Mouse (Mus musculus) heart, embryonic 13.5 days (tissue): Measurements from ENCODE around the gene Krt2. TPM values are rescaled to one million over a fixed set of nuclear protein-coding genes. Genes with fewer than 3 reads are reported as not detected.

Experiments
- ATAC-seq: fragments of 200-750 bp; cut with Nextera tagmentation; 2 replicates; pipeline ENCODE4 v1.8.0; 2017; ENCODE audit warnings: moderate TSS enrichment; ENCODE audit not compliant: insufficient number of reproducible peaks, low FRiP score, low TSS enrichment; ENCODE audit errors: extremely low read depth
- H3K27ac ChIP-seq: fragments of 300-500 bp; sonication (generic); replicated peaks from 2 replicates; pipeline ENCODE4 v1.5.1; 2015; ENCODE audit warnings: moderate library complexity, mild to moderate bottlenecking, inconsistent platforms
- H3K27me3 ChIP-seq: fragments of 300-500 bp; sonication (generic); replicated peaks from 2 replicates; pipeline ENCODE4 v1.6.1; 2015; ENCODE audit warnings: mild to moderate bottlenecking, inconsistent platforms
- H3K36me3 ChIP-seq: fragments of 300-500 bp; sonication (generic); 2 replicates; pipeline ENCODE4 v1.6.1; 2015; ENCODE audit warnings: mild to moderate bottlenecking, inconsistent platforms
- H3K4me1 ChIP-seq: fragments of 300-500 bp; sonication (generic); 2 replicates; pipeline ENCODE4 v1.6.1; 2015; ENCODE audit warnings: inconsistent platforms
- H3K4me2 ChIP-seq: fragments of 300-500 bp; sonication (generic); 2 replicates; pipeline ENCODE4 v1.6.1; 2015; ENCODE audit warnings: inconsistent platforms, mild to moderate bottlenecking, moderate library complexity
- H3K4me3 ChIP-seq: fragments of 300-500 bp; sonication (generic); 2 replicates; pipeline ENCODE4 v1.5.1; 2015; ENCODE audit warnings: moderate library complexity, mild to moderate bottlenecking, inconsistent platforms
- H3K9ac ChIP-seq: fragments of 300-500 bp; sonication (generic); 2 replicates; pipeline ENCODE4 v1.6.1; 2015; ENCODE audit warnings: inconsistent platforms, mild to moderate bottlenecking, moderate library complexity
- H3K9me3 ChIP-seq: fragments of 300-500 bp; sonication (generic); 2 replicates; pipeline ENCODE4 v1.6.1; 2016; ENCODE audit warnings: inconsistent platforms
- WGBS: fragments of 180-500 bp; shearing (Covaris S2); methylation state at CpG from one replicate; pipeline ENCODE4 v1.1.7; 2015; ENCODE audit warnings: mixed read lengths; 5-methylcytosine and 5-hydroxymethylcytosine counted together
- polyA plus RNA-seq: library from polyadenylated mRNA; unstranded; fragments of >200 nt; fragmentation: Nextera tagmentation; extraction: Ambion mirVana; gene quantifications from 2 replicates; pipeline ENCODE4 v1.2.1, GENCODE M21; 2015

The Krt2 gene
- not detected in 2 replicates for polyA plus RNA-seq

DNA sequence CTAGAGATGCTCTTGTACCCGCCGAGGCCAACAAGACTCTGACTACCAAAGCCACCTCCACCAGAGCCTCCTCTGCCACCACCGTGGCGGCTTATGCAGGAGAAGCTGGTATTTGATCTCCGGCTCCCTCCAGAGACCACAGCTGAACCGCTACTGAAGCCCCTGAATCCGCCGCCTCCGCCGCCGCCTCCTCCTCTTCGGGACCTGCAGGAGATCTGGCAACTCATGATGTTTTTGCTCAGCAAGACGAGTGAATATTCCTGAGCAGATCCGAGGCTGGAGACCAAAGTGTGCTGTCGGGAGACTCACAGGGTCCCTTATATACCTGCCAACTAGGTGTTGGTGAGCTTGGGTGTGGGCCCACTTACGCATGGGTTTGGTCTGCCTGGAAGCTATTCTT is at the start of gene Krt2:
TSS of gene Krt2 (minus strand) at position 295 of the 400 bp plus-strand sequence.
- no peak for ATAC-seq

GRCm38 (mm10) chr15:101866754-101867153 is 48.8 kb upstream of the Krt2 start:
- Histone ChIP-seq H3K4me2 (no peak overlapping the region), H3K9ac (no peak overlapping the region), H3K27ac (no peak overlapping the region), H3K9me3 (no peaks in the 10 kb centered on the region), H3K4me1 (no peaks in the 10 kb centered on the region), H3K4me3 (no peak overlapping the region), H3K27me3 (peaks cover 77% of the 10 kb centered on the region), H3K36me3 (no peaks in the 10 kb centered on the region)
- no peak for ATAC-seq
- WGBS = 41% methylated on average over 7 of the region's 7 CpGs

More for the DNA sequence above, at the start of gene Krt2:
- Histone ChIP-seq H3K27me3 (peaks cover 52% of the 10 kb centered on the region), H3K9me3 (no peaks in the 10 kb centered on the region), H3K36me3 (no peaks in the 10 kb centered on the region), H3K4me2 (no peak within 1 kb of the TSS), H3K9ac (no peak within 1 kb of the TSS), H3K4me1 (no peaks in the 10 kb centered on the region), H3K27ac (no peak within 1 kb of the TSS), H3K4me3 (no peak within 1 kb of the TSS)
- 57% methylated on average over 16 of the region's 16 CpGs for WGBS

DNA sequence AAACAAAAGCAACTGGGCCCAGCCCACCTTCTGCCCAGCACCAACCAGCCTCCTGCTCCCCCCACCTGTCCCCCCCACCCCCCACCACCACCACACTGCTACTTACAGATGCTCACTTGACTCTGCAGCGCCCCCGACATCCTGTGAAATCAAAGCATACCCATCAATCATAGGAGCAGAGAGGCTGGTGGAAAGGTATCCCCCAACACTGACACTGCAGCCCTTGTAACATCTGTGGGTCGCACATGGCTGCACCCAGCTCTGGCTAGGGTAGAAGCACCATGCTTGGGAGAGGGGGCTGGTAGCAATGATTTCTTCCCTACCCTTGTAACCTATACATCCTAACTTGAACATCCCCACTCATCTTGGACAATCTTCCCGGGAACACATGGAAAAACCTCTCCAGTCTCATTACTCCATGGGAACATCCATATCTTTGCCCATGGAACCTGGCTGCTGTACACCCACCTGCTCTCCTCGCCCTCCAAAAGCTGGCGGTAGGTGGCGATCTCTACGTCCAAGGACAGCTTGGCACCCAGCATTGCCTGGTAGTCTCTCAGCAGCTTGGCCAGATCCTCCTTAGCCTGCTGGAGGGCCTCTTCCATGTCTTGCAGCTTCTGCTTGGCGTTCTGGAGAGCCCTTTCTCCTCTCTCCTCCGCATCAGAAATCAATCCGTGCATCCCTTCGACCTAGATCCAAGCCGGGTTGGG is 42.6 kb upstream of the Krt2 start:
- no peaks in the 10 kb centered on the region for H3K36me3 ChIP-seq
- no peaks in the 10 kb centered on the region for H3K9me3 ChIP-seq
- H3K4me2 ChIP-seq = peak overlapping the region; percentile 91
- ATAC-seq = no peak
- H3K4me3 ChIP-seq = peak overlapping the region; percentile 53
- peak overlapping the region; percentile 71; the same call in 1 of the 2 replicates for H3K9ac ChIP-seq
- H3K4me1 ChIP-seq = peaks cover 17% of the 10 kb centered on the region
- H3K27me3 ChIP-seq = peaks cover 92% of the 10 kb centered on the region
- no peak overlapping the region for H3K27ac ChIP-seq
- WGBS = 42% methylated on average over 13 of the region's 13 CpGs

DNA sequence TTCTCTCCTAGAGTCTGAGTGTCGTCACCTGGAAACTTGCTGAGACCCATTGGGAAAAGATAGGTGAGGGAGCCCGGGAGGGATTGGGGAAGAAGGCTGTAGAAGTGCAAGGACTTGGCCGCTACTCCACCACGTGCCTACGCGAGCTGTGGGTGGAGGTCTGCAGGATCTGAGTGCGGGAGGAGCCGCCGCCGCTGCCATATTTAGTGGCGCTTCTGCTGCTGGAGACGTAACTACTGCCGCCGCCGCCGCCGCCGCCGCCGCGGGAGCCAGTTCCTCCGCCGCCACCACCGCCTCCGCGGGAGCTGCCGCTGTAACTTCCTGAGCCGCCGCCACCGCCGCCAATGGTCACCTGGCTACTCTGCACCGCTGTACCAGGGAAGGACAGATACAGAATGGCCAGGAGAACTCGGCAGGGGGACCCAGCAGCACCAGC is 41.8 kb upstream of the Krt2 start:
- H3K27ac ChIP-seq = no peak overlapping the region
- peak overlapping the region; percentile 91 for H3K4me2 ChIP-seq
- no peak for ATAC-seq
- H3K36me3 ChIP-seq = no peaks in the 10 kb centered on the region
- H3K27me3 ChIP-seq = peaks cover 92% of the 10 kb centered on the region
- peaks cover 17% of the 10 kb centered on the region for H3K4me1 ChIP-seq
- no peaks in the 10 kb centered on the region for H3K9me3 ChIP-seq
- peak overlapping the region; percentile 71 for H3K9ac ChIP-seq
- 1% methylated on average over 33 of the region's 33 CpGs for WGBS
- peak overlapping the region; percentile 53 for H3K4me3 ChIP-seq

DNA sequence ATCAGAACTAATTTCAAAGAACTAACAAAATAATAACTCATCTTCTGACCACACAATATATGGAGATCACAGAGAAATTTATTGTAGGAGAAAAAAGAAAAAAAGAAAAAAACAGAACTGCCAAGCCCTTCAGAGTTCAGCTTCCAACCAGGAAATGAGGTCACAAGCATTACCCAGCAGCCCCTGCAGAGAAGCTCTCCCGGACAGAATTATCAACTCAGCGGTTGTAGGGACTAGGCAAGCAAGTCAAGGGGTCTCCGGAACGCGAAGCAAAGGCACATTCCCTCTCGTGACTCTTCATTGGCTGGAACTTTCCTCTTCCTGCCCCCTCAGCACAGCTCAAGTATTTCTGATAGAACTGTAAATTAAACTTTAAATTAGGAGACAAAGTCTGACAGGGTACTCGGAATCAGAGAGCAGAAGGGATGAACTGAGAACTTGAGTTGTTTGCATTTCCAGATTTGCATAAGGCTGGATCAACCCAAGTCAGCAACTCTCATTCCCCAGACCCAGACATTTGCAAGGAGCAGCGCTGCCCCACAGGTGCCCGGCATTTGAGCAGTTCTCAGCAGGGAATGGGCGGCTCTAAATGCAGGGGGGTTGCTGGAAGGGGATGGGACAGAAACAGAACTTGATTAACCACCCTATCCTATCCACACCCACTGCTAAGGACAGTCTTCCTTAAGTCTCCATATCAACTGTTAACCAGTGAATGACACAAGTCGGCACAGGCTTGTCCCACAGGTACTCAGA is 40.9 kb upstream of the Krt2 start:
- Histone ChIP-seq H3K4me3 (peak overlapping the region; percentile 53), H3K9me3 (no peaks in the 10 kb centered on the region), H3K9ac (peak overlapping the region; percentile 71; the same call in 1 of the 2 replicates), H3K4me2 (peak overlapping the region; percentile 91), H3K27ac (no peak overlapping the region), H3K36me3 (no peaks in the 10 kb centered on the region), H3K4me1 (peaks cover 22% of the 10 kb centered on the region), H3K27me3 (peaks cover 93% of the 10 kb centered on the region)
- no peak for ATAC-seq
- WGBS = 7% methylated on average over 11 of the region's 11 CpGs

GRCm38 (mm10) chr15:101856696-101857095 is 38.7 kb upstream of the Krt2 start:
- 42% methylated on average over 5 of the region's 5 CpGs for WGBS
- H3K9ac ChIP-seq = no peak overlapping the region
- no peak overlapping the region for H3K27ac ChIP-seq
- H3K36me3 ChIP-seq = no peaks in the 10 kb centered on the region
- peaks cover 22% of the 10 kb centered on the region for H3K4me1 ChIP-seq
- no peaks in the 10 kb centered on the region for H3K9me3 ChIP-seq
- no peak for ATAC-seq
- no peak overlapping the region for H3K4me3 ChIP-seq
- peaks cover 97% of the 10 kb centered on the region for H3K27me3 ChIP-seq
- no peak overlapping the region for H3K4me2 ChIP-seq

- Histone ChIP-seq H3K27ac (no peak overlapping the region), H3K9ac (no peak overlapping the region), H3K4me1 (peaks cover 22% of the 10 kb centered on the region), H3K36me3 (no peaks in the 10 kb centered on the region), H3K27me3 (peaks cover 97% of the 10 kb centered on the region), H3K4me3 (no peak overlapping the region), H3K4me2 (no peak overlapping the region), H3K9me3 (no peaks in the 10 kb centered on the region)
- WGBS = 57% methylated on average over 3 of the region's 3 CpGs
- no peak for ATAC-seq
Measured at GRCm38 (mm10) chr15:101855732-101856131, 37.8 kb upstream of the Krt2 start.

DNA sequence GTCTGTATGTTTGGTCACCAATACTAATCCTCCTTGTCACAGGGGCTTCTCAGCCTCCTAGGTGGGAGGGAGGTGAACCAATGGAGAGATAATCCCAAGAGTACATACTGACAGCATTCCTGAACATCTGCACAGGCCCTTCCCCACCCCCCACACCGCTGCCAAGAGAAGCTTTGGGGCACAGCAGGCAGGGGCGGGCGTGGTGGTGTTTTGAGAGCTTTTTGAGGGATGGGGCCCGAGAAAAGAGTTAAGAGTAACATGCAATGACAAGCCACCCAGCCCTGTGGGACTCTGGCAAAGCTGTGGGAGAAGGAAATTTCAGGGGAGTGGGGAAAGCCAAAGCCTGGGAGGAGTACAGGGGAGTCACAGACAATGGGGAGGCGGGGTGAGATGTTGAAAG is 36.3 kb upstream of the Krt2 start:
- no peak overlapping the region for H3K9ac ChIP-seq
- no peak overlapping the region for H3K4me3 ChIP-seq
- no peak for ATAC-seq
- 14% methylated on average over 5 of the region's 5 CpGs for WGBS
- H3K27ac ChIP-seq = no peak overlapping the region
- H3K4me2 ChIP-seq = no peak overlapping the region
- H3K36me3 ChIP-seq = no peaks in the 10 kb centered on the region
- peaks cover 96% of the 10 kb centered on the region for H3K27me3 ChIP-seq
- peaks cover 12% of the 10 kb centered on the region for H3K4me1 ChIP-seq
- H3K9me3 ChIP-seq = no peaks in the 10 kb centered on the region

- Histone ChIP-seq H3K4me1 (0 out of 2 replicates have a peak, but pooled peaks cover 5% of the 10 kb centered on the region), H3K27ac (no peak overlapping the region), H3K9me3 (no peaks in the 10 kb centered on the region), H3K9ac (no peak overlapping the region), H3K4me3 (no peak overlapping the region), H3K27me3 (peaks cover 96% of the 10 kb centered on the region), H3K36me3 (no peaks in the 10 kb centered on the region), H3K4me2 (no peak overlapping the region)
- WGBS = 47% methylated on average over 5 of the region's 5 CpGs
- no peak for ATAC-seq
Measured at GRCm38 (mm10) chr15:101852571-101852970, 34.6 kb upstream of the Krt2 start.

DNA sequence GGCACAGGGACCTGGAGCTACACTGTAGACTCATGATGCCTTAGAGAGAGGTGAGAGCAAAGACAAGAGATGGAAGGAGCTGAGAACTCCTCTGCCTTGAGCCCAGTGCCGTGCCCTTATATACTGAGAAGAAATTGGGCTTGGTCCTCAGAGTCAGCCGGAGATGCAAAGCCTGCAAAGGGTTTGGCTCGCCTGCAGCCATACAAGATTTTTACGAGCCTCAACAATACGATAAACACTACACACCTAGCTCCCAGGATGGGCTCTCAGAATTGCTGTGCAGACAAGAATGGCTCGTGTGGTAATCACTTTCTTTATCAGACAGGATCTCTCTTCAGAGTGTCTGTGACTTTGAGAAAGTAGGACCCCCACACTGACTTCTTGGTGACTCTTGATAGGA is 32.7 kb upstream of the Krt2 start, which contains the start of gene Krt1:
TSS of gene Krt1 (minus strand) at position 101 of the 400 bp plus-strand sequence.
- no peak within 1 kb of the TSS for H3K4me3 ChIP-seq
- no peak for ATAC-seq
- H3K36me3 ChIP-seq = no peaks in the 10 kb centered on the region
- H3K4me1 ChIP-seq = peaks cover 5% of the 10 kb centered on the region; the same call in 1 of the 2 replicates
- no peaks in the 10 kb centered on the region for H3K9me3 ChIP-seq
- no peak within 1 kb of the TSS for H3K9ac ChIP-seq
- 67% methylated on average over 6 of the region's 6 CpGs for WGBS
- H3K27me3 ChIP-seq = peaks cover 94% of the 10 kb centered on the region
- H3K4me2 ChIP-seq = no peak within 1 kb of the TSS
- no peak within 1 kb of the TSS for H3K27ac ChIP-seq

GRCm38 (mm10) chr15:101845971-101846403 is 28.0 kb upstream of the Krt2 start:
- H3K36me3 ChIP-seq = no peaks in the 10 kb centered on the region
- no peak overlapping the region for H3K27ac ChIP-seq
- ATAC-seq = no peak
- WGBS = 2% methylated on average over 36 of the region's 37 CpGs
- peak overlapping the region; percentile 61 for H3K4me3 ChIP-seq
- no peaks in the 10 kb centered on the region for H3K9me3 ChIP-seq
- peak overlapping the region; percentile 84 for H3K4me2 ChIP-seq
- peaks cover 82% of the 10 kb centered on the region for H3K27me3 ChIP-seq
- H3K9ac ChIP-seq = peak overlapping the region; percentile 81
- peaks cover 10% of the 10 kb centered on the region; the same call in 1 of the 2 replicates for H3K4me1 ChIP-seq
